Mouse (Mus musculus): ENCODE data around the gene Siah1a. TPM values are rescaled to one million over a fixed set of nuclear protein-coding genes. Genes with fewer than 3 reads are reported as not detected.

Gene Siah1a
- polyA plus RNA-seq, 1 experiment from 2014 or later = 54.3 TPM

- no peak for DNase-seq (ENCODE audit: extremely low spot score, low spot score)
- Histone ChIP-seq H3K27me3 (ENCODE audit: poor library complexity, severe bottlenecking) (no peaks in the 10 kb centered on the region), H3K9me3 (peaks cover 3% of the 10 kb centered on the region; the same call in 1 of the 2 replicates), H3K4me3 (no peak overlapping the region), H3K27ac (no peak overlapping the region), H3K4me1 (peaks cover 27% of the 10 kb centered on the region), H3K36me3 (replicated peaks) (peaks cover 4% of the 10 kb centered on the region; the same call in 1 of the 2 replicates)
- WGBS = 59% methylated on average over 3 of the region's 3 CpGs
Measured at GRCm38 (mm10) chr8:86735446-86736111, 10.2 kb downstream of the Siah1a start.

GRCm38 (mm10) chr8:86734954-86735353 lies 10.8 kb downstream of the Siah1a start:
- H3K9me3 ChIP-seq = peaks cover 3% of the 10 kb centered on the region; the same call in 1 of the 2 replicates
- WGBS = 74% methylated on average over 1 of the region's 1 CpGs
- no peak for DNase-seq (ENCODE audit: extremely low spot score, low spot score)
- no peaks in the 10 kb centered on the region for H3K27me3 ChIP-seq (ENCODE audit: poor library complexity, severe bottlenecking)
- peaks cover 4% of the 10 kb centered on the region; the same call in 1 of the 2 replicates for H3K36me3 ChIP-seq (replicated peaks)
- H3K4me1 ChIP-seq = peaks cover 32% of the 10 kb centered on the region
- H3K4me3 ChIP-seq = no peak overlapping the region
- H3K27ac ChIP-seq = no peak overlapping the region

GRCm38 (mm10) chr8:86734171-86734570 lies 11.6 kb downstream of the Siah1a start:
- Histone ChIP-seq H3K4me3 (no peak overlapping the region), H3K27me3 (ENCODE audit: poor library complexity, severe bottlenecking) (no peaks in the 10 kb centered on the region), H3K4me1 (peaks cover 32% of the 10 kb centered on the region), H3K9me3 (no peaks in the 10 kb centered on the region), H3K36me3 (replicated peaks) (peaks cover under 1% of the 10 kb centered on the region; the same call in 1 of the 2 replicates), H3K27ac (no peak overlapping the region)
- no peak for DNase-seq (ENCODE audit: extremely low spot score, low spot score)
- 76% methylated on average over 4 of the region's 4 CpGs for WGBS

- peaks cover 47% of the 10 kb centered on the region for H3K4me1 ChIP-seq
- 94% methylated on average over 1 of the region's 1 CpGs for WGBS
Measured at GRCm38 (mm10) chr8:86730860-86731259, 14.9 kb downstream of the Siah1a start.

GRCm38 (mm10) chr8:86730303-86730702 lies 15.4 kb downstream of the Siah1a start:
- H3K4me1 ChIP-seq = peaks cover 42% of the 10 kb centered on the region
- H3K36me3 ChIP-seq (replicated peaks) = peaks cover 23% of the 10 kb centered on the region
- H3K9me3 ChIP-seq = no peaks in the 10 kb centered on the region
- no peak for DNase-seq (ENCODE audit: extremely low spot score, low spot score)
- H3K27me3 ChIP-seq (ENCODE audit: poor library complexity, severe bottlenecking) = no peaks in the 10 kb centered on the region
- 66% methylated on average over 3 of the region's 3 CpGs for WGBS
- H3K4me3 ChIP-seq = no peak overlapping the region
- H3K27ac ChIP-seq = no peak overlapping the region

More at GRCm38 (mm10) chr8:86730860-86731259, 14.9 kb downstream of the Siah1a start:
- Histone ChIP-seq H3K27ac (no peak overlapping the region), H3K27me3 (ENCODE audit: poor library complexity, severe bottlenecking) (no peaks in the 10 kb centered on the region), H3K4me3 (no peak overlapping the region), H3K36me3 (replicated peaks) (peaks cover 18% of the 10 kb centered on the region), H3K9me3 (no peaks in the 10 kb centered on the region)
- no peak for DNase-seq (ENCODE audit: extremely low spot score, low spot score)

- H3K4me1 ChIP-seq = peaks cover 30% of the 10 kb centered on the region
- H3K9me3 ChIP-seq = no peaks in the 10 kb centered on the region
- DNase-seq (ENCODE audit: extremely low spot score, low spot score) = no peak
- no peak overlapping the region for H3K27ac ChIP-seq
- 68% methylated on average over 19 of the region's 19 CpGs for WGBS
- peaks cover 38% of the 10 kb centered on the region for H3K36me3 ChIP-seq (replicated peaks)
- H3K4me3 ChIP-seq = no peak overlapping the region
- no peaks in the 10 kb centered on the region for H3K27me3 ChIP-seq (ENCODE audit: poor library complexity, severe bottlenecking)
Measured at GRCm38 (mm10) chr8:86728224-86728950, 17.3 kb downstream of the Siah1a start.

GRCm38 (mm10) chr8:86726959-86727358 lies 18.8 kb downstream of the Siah1a start:
- WGBS = 88% methylated on average over 6 of the region's 6 CpGs
- H3K9me3 ChIP-seq = no peaks in the 10 kb centered on the region
- DNase-seq (ENCODE audit: extremely low spot score, low spot score) = no peak
- peaks cover 53% of the 10 kb centered on the region for H3K36me3 ChIP-seq (replicated peaks)
- H3K4me3 ChIP-seq = no peak overlapping the region
- no peaks in the 10 kb centered on the region for H3K27me3 ChIP-seq (ENCODE audit: poor library complexity, severe bottlenecking)
- H3K4me1 ChIP-seq = peaks cover 30% of the 10 kb centered on the region
- no peak overlapping the region for H3K27ac ChIP-seq

GRCm38 (mm10) chr8:86721490-86721889 lies 24.2 kb downstream of the Siah1a start:
- H3K27ac ChIP-seq = no peak overlapping the region
- WGBS = 88% methylated on average over 2 of the region's 2 CpGs
- H3K36me3 ChIP-seq (replicated peaks) = peaks cover 75% of the 10 kb centered on the region
- H3K27me3 ChIP-seq (ENCODE audit: poor library complexity, severe bottlenecking) = no peaks in the 10 kb centered on the region
- no peak overlapping the region for H3K4me3 ChIP-seq
- DNase-seq (ENCODE audit: extremely low spot score, low spot score) = no peak
- H3K4me1 ChIP-seq = no peaks in the 10 kb centered on the region
- H3K9me3 ChIP-seq = no peaks in the 10 kb centered on the region

GRCm38 (mm10) chr8:86720756-86721459 lies 24.8 kb downstream of the Siah1a start:
- DNase-seq (ENCODE audit: extremely low spot score, low spot score) = no peak
- Histone ChIP-seq H3K27me3 (ENCODE audit: poor library complexity, severe bottlenecking) (no peaks in the 10 kb centered on the region), H3K27ac (no peak overlapping the region), H3K4me1 (no peaks in the 10 kb centered on the region), H3K4me3 (no peak overlapping the region), H3K9me3 (no peaks in the 10 kb centered on the region), H3K36me3 (replicated peaks) (peaks cover 81% of the 10 kb centered on the region)
- 92% methylated on average over 6 of the region's 6 CpGs for WGBS

GRCm38 (mm10) chr8:86719368-86719767 lies 26.4 kb downstream of the Siah1a start:
- H3K4me3 ChIP-seq = no peak overlapping the region
- WGBS = 92% methylated on average over 1 of the region's 1 CpGs
- H3K27me3 ChIP-seq (ENCODE audit: poor library complexity, severe bottlenecking) = no peaks in the 10 kb centered on the region
- H3K4me1 ChIP-seq = peaks cover 2% of the 10 kb centered on the region; the same call in 1 of the 2 replicates
- H3K36me3 ChIP-seq (replicated peaks) = peaks cover 79% of the 10 kb centered on the region
- no peak overlapping the region for H3K27ac ChIP-seq
- DNase-seq (ENCODE audit: extremely low spot score, low spot score) = no peak
- H3K9me3 ChIP-seq = no peaks in the 10 kb centered on the region

GRCm38 (mm10) chr8:86718332-86718994 lies 27.3 kb downstream of the Siah1a start:
- H3K9me3 ChIP-seq = no peaks in the 10 kb centered on the region
- H3K27me3 ChIP-seq (ENCODE audit: poor library complexity, severe bottlenecking) = no peaks in the 10 kb centered on the region
- DNase-seq (ENCODE audit: extremely low spot score, low spot score) = no peak
- no peak overlapping the region for H3K27ac ChIP-seq
- 95% methylated on average over 2 of the region's 2 CpGs for WGBS
- no peak overlapping the region for H3K4me3 ChIP-seq
- peaks cover 76% of the 10 kb centered on the region for H3K36me3 ChIP-seq (replicated peaks)
- H3K4me1 ChIP-seq = peaks cover 4% of the 10 kb centered on the region; the same call in 1 of the 2 replicates

GRCm38 (mm10) chr8:86713407-86714188 lies 32.1 kb downstream of the Siah1a start:
- H3K9me3 ChIP-seq = no peaks in the 10 kb centered on the region
- H3K27me3 ChIP-seq (ENCODE audit: poor library complexity, severe bottlenecking) = no peaks in the 10 kb centered on the region
- no peak overlapping the region for H3K4me3 ChIP-seq
- H3K4me1 ChIP-seq = peaks cover 8% of the 10 kb centered on the region; the same call in 1 of the 2 replicates
- H3K36me3 ChIP-seq (replicated peaks) = peaks cover 47% of the 10 kb centered on the region
- DNase-seq (ENCODE audit: extremely low spot score, low spot score) = no peak
- peak overlapping the region; percentile 6; the same call in 1 of the 2 replicates for H3K27ac ChIP-seq
- WGBS = 86% methylated on average over 14 of the region's 14 CpGs

All from forebrain, embryonic 10.5 days (tissue).